Mouse (Mus musculus) layer of hippocampus, postnatal 36 days (tissue): ENCODE data around the gene Pom121l2. TPM values are rescaled to one million over a fixed set of nuclear protein-coding genes. Genes with fewer than 3 reads are reported as not detected.

Experiments used
- DNase-seq, 2 experiments: peaks; one replicate each; pipeline ENCODE4 v3.0.0; 2022
- total RNA-seq, 2 experiments: library from RNA; stranded (reverse); gene quantifications; 2 replicates each; pipeline ENCODE4 v1.2.3; 2021

Gene Pom121l2
- total RNA-seq, 2 experiments from 2014 or later, result not detected

DNA sequence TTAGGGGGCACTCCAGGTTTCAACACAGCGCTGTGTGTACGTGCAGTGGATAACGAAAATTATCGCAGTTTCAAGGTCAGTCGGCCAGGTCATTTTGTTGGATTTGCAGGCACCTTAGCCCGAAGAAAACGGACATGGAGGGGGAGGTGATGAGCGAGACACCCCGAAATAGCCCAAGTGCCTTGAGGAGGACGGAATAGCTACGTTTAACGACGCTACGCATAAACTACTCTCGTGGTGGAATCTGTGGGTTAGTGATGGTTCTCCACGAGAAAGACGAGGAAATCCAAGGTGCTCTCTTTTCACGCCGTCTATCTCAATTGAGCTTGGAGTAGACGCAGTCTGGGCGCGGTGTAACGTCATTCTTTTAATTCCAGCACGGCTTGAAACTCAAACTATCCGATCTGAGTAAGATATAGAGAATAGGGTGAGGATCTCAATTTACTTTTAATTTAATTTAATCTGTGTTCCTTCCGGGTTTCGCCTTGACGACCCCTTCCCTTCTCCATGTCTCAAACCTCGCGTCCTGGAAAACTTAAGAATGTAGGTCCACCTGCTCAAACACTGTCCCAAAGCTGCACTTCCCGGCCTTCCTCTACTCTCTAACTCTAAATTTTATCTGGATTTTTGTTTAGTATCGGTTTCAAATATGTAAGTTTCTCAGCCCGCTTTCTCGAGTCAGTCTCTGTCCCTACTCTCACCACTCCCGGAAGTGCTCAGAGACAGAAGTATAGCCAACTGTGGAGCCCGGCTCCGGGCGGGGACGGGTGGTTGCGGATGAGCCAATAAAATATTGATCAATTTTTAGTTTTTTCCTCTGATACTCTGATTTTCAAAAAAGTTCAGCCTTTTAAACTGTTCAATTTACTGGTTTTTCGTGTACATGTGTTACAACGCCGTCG is 39.2 kb downstream of the Pom121l2 start:
- no peak for DNase-seq

DNA sequence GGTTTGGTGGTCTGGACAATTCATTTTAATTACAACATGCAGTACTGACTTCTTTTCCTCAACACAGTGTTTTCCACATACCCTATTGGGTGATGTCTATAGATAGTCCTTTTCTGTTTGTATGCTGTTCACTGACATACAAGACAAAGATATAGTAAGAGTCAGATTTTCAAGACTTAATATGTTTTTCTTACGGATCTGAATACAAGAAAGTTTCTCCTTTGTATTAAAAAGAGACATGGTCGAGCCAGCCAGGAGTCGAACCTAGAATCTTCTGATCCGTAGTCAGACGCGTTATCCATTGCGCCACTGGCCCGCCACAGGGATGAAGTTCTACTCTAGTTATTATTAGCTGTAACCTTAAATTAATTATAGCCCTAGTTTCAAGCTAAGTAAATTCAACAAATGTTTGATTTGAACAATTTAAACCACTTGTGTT is 39.9 kb downstream of the Pom121l2 start:
- peak; percentile 41 to 65 for DNase-seq

DNA sequence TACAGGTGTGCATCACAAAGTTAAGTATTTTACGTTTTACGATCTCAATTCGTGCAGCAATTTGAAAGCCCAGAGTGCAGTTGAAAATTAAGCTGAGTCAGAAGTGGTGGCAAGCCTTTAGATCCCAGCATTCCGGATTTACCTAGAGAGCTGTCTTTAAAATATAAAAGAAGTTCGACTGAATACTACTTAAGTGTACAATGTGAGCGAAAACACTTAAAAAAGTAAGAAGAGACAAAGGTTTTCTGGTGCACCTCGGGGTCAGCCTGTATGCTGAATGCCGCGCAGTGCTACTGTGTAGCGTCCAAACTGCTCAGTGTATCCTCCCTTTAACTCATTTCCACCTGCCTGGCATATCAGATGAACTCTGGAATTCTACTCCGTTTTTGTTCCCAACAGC is 40.6 kb downstream of the Pom121l2 start:
- no peak for DNase-seq

DNA sequence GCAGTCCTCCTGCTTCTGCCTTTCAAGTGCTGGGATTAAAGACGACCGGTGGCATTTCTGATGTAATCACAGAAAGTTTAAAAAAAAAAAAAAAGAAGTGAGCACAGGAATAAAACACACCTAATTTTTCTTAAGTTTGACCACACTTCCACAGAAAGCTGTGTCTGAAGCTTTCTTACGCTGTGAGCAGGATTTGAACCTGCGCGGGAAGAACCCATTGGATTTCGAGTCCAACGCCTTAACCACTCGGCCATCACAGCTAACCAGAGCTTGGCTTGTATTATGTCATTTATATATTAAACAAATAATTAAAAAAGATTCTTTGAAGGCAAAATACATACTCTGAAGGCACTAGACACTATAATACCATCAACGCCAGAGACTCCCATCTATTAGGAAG is 41.2 kb downstream of the Pom121l2 start:
- peak; percentile 64 to 66 for DNase-seq

DNA sequence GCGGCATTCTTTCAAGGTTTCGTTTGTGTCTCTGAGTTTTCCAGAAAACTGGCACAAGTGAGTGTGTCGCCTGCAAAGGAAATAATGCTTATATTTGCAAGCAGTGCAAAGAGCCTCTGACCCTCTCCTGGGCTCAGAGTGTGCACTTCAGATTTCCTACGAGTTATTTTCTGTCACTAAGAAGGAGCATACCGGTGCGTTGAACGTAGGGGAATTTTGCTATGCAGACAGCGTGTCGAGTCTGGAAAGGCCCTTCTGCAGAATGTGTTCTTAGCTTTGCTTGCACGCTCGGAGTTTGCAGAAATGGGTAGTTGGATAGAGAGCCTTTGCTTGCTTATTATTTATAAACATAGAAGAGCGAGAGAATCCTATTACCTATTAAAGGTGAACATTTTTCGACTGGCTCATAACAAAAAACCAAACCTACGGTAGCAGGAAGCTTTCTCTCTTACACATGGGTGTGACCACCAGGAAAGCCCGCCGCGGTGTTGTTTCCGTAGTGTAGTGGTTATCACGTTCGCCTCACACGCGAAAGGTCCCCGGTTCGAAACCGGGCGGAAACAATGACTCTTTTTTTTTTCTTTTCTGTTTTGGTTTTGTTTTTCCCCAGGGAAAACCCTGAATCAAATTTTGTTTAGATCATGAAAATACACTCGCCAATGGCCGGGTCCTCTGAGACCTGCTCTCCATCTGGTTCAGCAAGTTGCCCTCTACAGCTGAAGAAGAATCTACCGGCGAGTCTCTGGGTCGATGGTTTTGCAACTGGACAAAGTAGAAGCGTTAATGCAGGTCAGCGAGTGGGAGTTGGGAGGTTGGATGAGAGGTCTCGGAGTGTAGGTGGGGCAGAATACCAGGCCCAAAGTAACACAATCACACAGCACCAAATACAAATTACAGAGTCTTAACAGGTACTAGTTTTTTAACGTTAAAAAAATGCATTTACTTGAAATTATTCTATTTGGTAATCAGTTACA is 45.4 kb downstream of the Pom121l2 start:
- DNase-seq, result peak; percentile 84 to 85

- peak; percentile 88 to 89 for DNase-seq
Observed at GRCm38 (mm10) chr13:22028673-22029460, 47.9 kb downstream of the Pom121l2 start.

DNA sequence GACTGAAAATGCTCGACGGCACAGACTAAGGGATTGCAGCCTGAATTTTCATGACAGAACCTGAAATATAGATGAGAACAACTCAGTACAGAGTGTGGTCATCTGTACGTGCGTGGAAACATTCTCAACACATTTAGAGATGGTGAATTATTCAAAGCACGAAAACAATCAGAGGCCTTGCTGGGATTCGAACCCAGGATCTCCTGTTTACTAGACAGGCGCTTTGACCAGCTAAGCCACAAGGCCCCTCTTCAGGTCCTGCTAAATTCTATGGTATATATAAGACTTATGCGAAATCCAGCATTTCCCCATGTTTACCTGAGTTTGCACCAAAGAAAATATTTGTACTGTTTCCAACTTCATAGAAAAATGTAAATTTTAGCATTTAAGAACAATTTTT is 48.9 kb downstream of the Pom121l2 start:
- no peak for DNase-seq

DNA sequence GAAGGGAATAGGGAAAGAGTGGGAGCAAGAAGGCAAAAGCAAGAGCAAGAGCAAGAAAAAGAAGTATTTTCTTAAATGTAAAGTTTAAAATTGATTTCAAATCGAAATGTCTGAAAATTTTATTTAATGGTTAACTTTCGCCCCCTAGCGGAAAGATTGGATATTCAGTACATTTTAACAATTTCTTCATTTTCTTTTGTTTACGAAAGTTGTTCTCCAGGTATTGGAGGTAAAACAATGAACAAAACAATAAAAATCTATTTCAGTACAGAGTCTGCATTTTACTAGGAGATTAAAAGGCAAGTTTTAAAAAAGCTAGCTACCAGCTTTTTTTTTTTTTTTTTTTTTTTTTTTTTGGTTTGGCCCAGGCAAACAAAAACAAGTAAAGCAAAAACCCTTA is 49.5 kb downstream of the Pom121l2 start:
- DNase-seq, result no peak

DNA sequence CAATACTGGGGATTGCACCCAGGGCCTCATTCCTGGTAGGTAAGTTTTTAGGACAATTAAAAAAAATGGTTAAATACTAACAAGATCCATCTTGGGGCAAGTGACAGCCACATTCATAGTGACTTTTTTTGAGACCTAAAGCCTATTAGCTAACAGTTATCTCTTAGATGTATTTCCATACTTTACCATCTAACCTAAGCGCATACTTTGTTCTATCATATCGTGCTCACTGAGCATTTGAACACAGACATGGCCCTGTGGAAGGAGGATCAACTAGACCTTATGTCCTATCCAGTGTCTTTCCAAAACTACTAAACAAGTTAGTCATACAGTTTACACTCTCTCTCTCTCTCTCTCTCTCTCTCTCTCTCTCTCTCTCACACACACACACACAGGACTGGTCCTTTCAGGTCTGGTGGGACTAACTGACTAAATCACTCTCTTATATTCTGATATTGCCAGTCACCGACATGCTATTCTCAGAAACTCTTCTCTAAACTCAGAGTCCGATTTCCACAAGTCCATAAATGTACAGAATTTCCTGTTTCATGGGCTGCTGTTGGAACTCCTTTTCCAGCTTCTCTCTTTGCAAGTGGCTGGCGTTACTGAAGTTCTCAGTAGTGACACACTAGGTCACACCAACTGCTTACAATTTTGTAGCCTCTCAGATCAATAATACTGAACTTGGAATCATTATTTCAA is 52.9 kb downstream of the Pom121l2 start:
- DNase-seq, result no peak

DNA sequence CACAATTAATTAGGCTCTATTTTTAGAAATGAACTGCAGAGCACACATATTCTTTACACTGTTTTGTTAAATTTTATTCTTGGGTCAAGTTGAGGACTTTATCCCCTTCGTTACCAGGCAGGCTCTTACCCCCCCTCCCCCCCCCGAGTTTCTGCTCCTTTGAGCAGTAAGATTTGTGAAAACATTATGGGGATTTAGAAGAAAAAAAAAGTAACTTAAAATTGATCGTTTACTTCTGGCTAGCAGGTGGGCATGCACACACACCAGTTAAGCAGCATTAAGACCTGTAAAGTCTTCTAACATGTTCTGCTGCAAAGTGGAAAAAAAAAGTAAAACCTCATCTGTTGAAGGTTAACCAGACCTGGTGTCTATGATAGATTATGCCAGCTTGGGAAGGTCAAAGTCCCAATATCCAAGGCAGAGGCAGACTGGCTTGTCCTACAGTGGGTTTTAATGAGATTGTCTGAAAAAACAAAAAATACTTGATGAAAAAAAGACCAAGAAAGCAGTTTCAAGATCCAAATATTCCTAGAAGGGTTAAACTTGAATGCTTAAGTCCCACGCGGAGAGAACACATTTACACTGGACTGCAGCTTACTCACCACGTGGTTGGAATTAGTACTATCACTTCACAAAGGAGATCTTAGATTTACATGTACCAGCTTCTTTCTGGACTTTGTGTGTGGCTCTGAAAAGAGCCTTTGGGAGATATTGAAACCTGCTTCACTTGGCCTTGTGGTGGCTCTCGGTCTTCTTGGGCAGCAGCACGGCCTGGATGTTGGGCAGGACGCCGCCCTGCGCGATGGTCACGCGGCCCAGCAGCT is 53.7 kb downstream of the Pom121l2 start:
- DNase-seq, result no peak

GRCm38 (mm10) chr13:22035267-22036148 is 54.5 kb downstream of the Pom121l2 start, which contains the start of the genes Hist1h2ah and Hist1h2bk:
Hist1h2ah (minus strand) TSS chr13:22035568.
Hist1h2bk (plus strand) TSS chr13:22035870.
- peak; percentile 76 to 85 for DNase-seq

- no peak for DNase-seq
Observed at GRCm38 (mm10) chr13:22036149-22036956, 55.4 kb downstream of the Pom121l2 start.

DNA sequence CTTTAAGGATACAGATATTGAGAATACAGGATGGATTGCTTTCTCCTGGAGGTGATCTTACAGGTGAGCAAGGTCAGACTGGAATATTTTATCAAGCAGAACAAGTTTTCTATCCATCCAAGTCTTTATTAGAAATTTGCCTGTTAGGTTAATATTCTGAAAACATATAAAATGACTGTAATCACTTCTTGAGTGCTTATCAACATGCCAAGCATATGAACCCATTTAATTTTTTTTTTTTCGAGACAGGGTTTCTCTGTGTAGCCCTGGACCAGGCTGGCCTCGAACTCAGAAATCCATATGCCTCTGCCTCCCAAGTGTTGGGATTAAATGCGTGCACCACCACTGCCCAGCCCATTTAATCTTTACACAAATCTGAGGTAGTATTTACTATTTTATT is 56.0 kb downstream of the Pom121l2 start:
- DNase-seq, result no peak

DNA sequence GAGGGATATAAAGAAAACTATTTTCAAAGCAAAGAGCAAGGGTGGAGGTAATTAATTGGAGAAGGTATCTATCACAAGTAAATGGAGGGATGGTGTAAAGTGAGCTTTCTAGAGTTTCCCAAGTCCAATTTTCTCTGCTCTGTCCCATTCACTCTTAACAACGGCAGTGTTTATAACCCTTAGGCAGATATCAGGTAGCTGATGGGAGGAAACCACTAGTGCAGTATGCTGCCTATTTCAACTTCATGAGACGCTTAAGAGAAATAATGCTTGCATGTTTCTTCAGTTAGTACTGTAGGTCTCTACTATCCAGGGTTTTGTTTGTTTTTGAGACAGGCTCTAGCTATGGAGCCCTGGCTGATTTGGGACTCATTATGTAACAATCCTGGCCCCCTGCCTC is 56.4 kb downstream of the Pom121l2 start:
- no peak for DNase-seq
